Mouse (Mus musculus): ENCODE results near the gene Rbpjl. TPM values are rescaled to one million over a fixed set of nuclear protein-coding genes. Genes with fewer than 3 reads are reported as not detected.

The Rbpjl gene
- total and polyA plus RNA-seq, 2 experiments = 0.18 TPM; not detected in 1

DNA sequence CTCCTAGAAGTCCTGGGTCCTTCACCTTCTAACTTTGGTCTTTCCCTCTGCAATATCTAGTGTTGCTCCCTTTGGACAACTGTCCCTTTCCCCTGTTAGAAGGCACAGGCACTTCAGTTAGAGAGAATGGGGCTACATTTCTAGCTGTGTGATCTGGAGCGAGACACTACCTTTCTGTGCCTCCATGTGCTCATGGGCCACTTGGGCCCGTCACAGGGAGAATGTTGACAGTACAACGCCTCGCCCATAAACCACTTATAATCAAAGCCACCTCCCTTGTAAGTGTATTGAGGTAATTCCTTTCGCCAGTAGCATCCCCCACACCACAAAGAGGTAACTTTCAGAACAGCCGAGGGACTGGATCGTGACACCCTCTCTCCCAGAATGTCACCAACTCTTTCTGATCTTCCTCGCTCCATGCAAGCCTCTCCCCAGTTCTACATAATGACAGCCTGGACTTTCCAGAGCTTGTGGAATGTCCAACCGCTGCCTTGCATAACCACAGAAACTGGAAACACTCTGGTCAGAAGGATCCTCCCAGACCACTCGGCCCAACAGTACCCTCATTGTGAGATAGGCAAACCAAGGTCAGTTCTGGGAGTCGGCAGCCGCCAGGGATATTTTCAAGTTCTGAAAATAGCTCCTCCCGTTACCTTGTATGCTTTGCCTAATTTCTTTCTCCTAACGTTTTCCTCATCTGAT lies 46.6 kb downstream of the Rbpjl start:
- Histone ChIP-seq H3K36me3 (ENCODE audit: control insufficient read depth, insufficient read depth, low read length) (no peaks in the 10 kb centered on the region), H3K9ac (ENCODE audit: low read depth, low read length) (no peak overlapping the region), H3K4me1 (ENCODE audit: control insufficient read depth, insufficient read depth, low read length) (peaks cover 20% of the 10 kb centered on the region), H3K27me3 (ENCODE audit: control insufficient read depth, insufficient read depth, low read length) (no peaks in the 10 kb centered on the region), H3K79me2 (ENCODE audit: control insufficient read depth, insufficient read depth, low read length) (no peaks in the 10 kb centered on the region), H3K27ac (replicated peaks; ENCODE audit: insufficient read depth, low read depth, low read length) (no peak overlapping the region), H3K4me3 (ENCODE audit: insufficient read depth, low read depth, low read length) (no peak overlapping the region)
- DNase-seq (ENCODE audit: extremely low read depth, low read depth, low spot score) = no peak
- no peak for TF ChIP-seq CTCF (IDR thresholded peaks at IDR 0.05; ENCODE audit: low read depth, low read length)
- TF ChIP-seq POLR2A (IDR thresholded peaks at IDR 0.05; ENCODE audit: extremely low read depth, insufficient read depth, low read length) = no peak
- 90% methylated on average over 14 of the region's 14 CpGs for WGBS

GRCm38 (mm10) chr2:164452000-164452676 lies 49.2 kb downstream of the Rbpjl start:
- TF ChIP-seq POLR2A (IDR thresholded peaks at IDR 0.05; ENCODE audit: extremely low read depth, insufficient read depth, low read length) (no peak), CTCF (IDR thresholded peaks at IDR 0.05; ENCODE audit: low read depth, low read length) (no peak)
- Histone ChIP-seq H3K9ac (ENCODE audit: low read depth, low read length) (no peak overlapping the region), H3K27ac (replicated peaks; ENCODE audit: insufficient read depth, low read depth, low read length) (no peak overlapping the region), H3K27me3 (ENCODE audit: control insufficient read depth, insufficient read depth, low read length) (no peaks in the 10 kb centered on the region), H3K36me3 (ENCODE audit: control insufficient read depth, insufficient read depth, low read length) (no peaks in the 10 kb centered on the region), H3K4me3 (ENCODE audit: insufficient read depth, low read depth, low read length) (no peak overlapping the region), H3K79me2 (ENCODE audit: control insufficient read depth, insufficient read depth, low read length) (no peaks in the 10 kb centered on the region), H3K4me1 (ENCODE audit: control insufficient read depth, insufficient read depth, low read length) (peaks cover 30% of the 10 kb centered on the region)
- 64% methylated on average over 13 of the region's 13 CpGs for WGBS
- peak; percentile 48 for DNase-seq (ENCODE audit: extremely low read depth, low read depth, low spot score)

- H3K4me3 ChIP-seq (ENCODE audit: insufficient read depth, low read depth, low read length) = no peak overlapping the region
- H3K27ac ChIP-seq (replicated peaks; ENCODE audit: insufficient read depth, low read depth, low read length) = no peak overlapping the region
- DNase-seq (ENCODE audit: extremely low read depth, low read depth, low spot score) = no peak
- no peaks in the 10 kb centered on the region for H3K36me3 ChIP-seq (ENCODE audit: control insufficient read depth, insufficient read depth, low read length)
- H3K79me2 ChIP-seq (ENCODE audit: control insufficient read depth, insufficient read depth, low read length) = no peaks in the 10 kb centered on the region
- H3K9ac ChIP-seq (ENCODE audit: low read depth, low read length) = no peak overlapping the region
- no peak for TF ChIP-seq POLR2A (IDR thresholded peaks at IDR 0.05; ENCODE audit: extremely low read depth, insufficient read depth, low read length)
- TF ChIP-seq CTCF (IDR thresholded peaks at IDR 0.05; ENCODE audit: low read depth, low read length) = no peak
- WGBS = 72% methylated on average over 14 of the region's 14 CpGs
- no peaks in the 10 kb centered on the region for H3K27me3 ChIP-seq (ENCODE audit: control insufficient read depth, insufficient read depth, low read length)
- peaks cover 30% of the 10 kb centered on the region for H3K4me1 ChIP-seq (ENCODE audit: control insufficient read depth, insufficient read depth, low read length)
These were observed 50.3 kb downstream of the Rbpjl start for GRCm38 (mm10) chr2:164453047-164453757.

DNA sequence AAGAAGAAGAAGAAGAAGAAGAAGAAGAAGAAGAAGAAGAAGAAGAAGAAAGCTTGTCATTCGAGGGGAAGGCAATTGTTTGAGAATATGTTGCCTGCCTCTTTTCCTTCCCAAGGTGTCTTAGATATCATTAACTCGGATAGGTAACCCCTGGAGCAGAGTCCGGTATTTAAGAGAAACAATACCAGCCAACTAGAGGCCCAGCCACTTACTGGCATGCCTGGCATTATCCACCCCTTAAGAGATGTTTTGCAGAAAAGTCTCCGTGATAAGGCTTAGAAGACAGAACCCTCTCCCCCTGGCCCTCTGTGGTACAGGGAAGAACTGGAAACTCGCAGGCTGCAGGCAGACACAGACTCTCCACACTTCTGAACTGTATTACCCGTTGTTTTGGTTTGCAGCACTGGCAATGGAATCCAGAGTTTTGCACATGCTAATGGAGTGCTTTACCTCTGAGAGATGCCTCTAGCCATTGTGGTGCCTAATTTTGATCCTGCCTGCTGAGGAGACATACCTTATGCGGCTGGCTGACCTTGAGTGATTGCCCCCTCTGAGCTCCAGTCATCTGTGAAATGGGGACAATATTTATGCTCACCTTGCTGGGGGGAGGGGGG lies 51.1 kb downstream of the Rbpjl start:
- H3K79me2 ChIP-seq (ENCODE audit: control insufficient read depth, insufficient read depth, low read length) = no peaks in the 10 kb centered on the region
- peaks cover 26% of the 10 kb centered on the region for H3K4me1 ChIP-seq (ENCODE audit: control insufficient read depth, insufficient read depth, low read length)
- peak overlapping the region; percentile 99 for H3K27ac ChIP-seq (replicated peaks; ENCODE audit: insufficient read depth, low read depth, low read length)
- no peak for DNase-seq (ENCODE audit: extremely low read depth, low read depth, low spot score)
- no peak overlapping the region; the same call in 1 of the 2 replicates for H3K9ac ChIP-seq (ENCODE audit: low read depth, low read length)
- 70% methylated on average over 7 of the region's 7 CpGs for WGBS
- no peaks in the 10 kb centered on the region for H3K27me3 ChIP-seq (ENCODE audit: control insufficient read depth, insufficient read depth, low read length)
- TF ChIP-seq POLR2A (IDR thresholded peaks at IDR 0.05; ENCODE audit: extremely low read depth, insufficient read depth, low read length) (no peak), CTCF (IDR thresholded peaks at IDR 0.05; ENCODE audit: low read depth, low read length) (no peak)
- H3K4me3 ChIP-seq (ENCODE audit: insufficient read depth, low read depth, low read length) = no peak overlapping the region
- no peaks in the 10 kb centered on the region for H3K36me3 ChIP-seq (ENCODE audit: control insufficient read depth, insufficient read depth, low read length)

GRCm38 (mm10) chr2:164454846-164455245 lies 51.9 kb downstream of the Rbpjl start:
- Histone ChIP-seq H3K9ac (ENCODE audit: low read depth, low read length) (peak overlapping the region; percentile 63), H3K79me2 (ENCODE audit: control insufficient read depth, insufficient read depth, low read length) (no peaks in the 10 kb centered on the region), H3K4me1 (ENCODE audit: control insufficient read depth, insufficient read depth, low read length) (peaks cover 24% of the 10 kb centered on the region), H3K27ac (replicated peaks; ENCODE audit: insufficient read depth, low read depth, low read length) (peak overlapping the region; percentile 99), H3K27me3 (ENCODE audit: control insufficient read depth, insufficient read depth, low read length) (no peaks in the 10 kb centered on the region), H3K4me3 (ENCODE audit: insufficient read depth, low read depth, low read length) (no peak overlapping the region), H3K36me3 (ENCODE audit: control insufficient read depth, insufficient read depth, low read length) (no peaks in the 10 kb centered on the region)
- DNase-seq (ENCODE audit: extremely low read depth, low read depth, low spot score) = peak; percentile 98
- 7% methylated on average over 10 of the region's 10 CpGs for WGBS
- TF ChIP-seq CTCF (IDR thresholded peaks at IDR 0.05; ENCODE audit: low read depth, low read length) (no peak), POLR2A (IDR thresholded peaks at IDR 0.05; ENCODE audit: extremely low read depth, insufficient read depth, low read length) (0 out of 2 replicates have a peak, but pooled peaks have one; percentile 24)

Measured in liver, adult 2 months (tissue).